In genomic region chr5:4088190-4088589, GRCm38 (mm10) we compare ENCODE assay signal across 31 mouse cellular contexts.
"Had no signal": no experiment of that assay in that cellular context is flagged by ENCODE, and none has a peak within 500 bp of the region (broad histone marks: within the 10 kb centered on the region; RNA-seq: fewer than 3 reads in every experiment).

No protein-coding gene starts in this region.

- H3K4me2 ChIP-seq: limb, embryonic 12.5 days; limb, embryonic 13.5 days; limb, embryonic 15.5 days; liver, embryonic 11.5 days; liver, embryonic 12.5 days; liver, embryonic 13.5 days; liver, embryonic 15.5 days; lung, embryonic 14.5 days; lung, embryonic 15.5 days; midbrain, embryonic 11.5 days; midbrain, embryonic 12.5 days; midbrain, embryonic 13.5 days; midbrain, embryonic 15.5 days had no signal

- H3K9ac ChIP-seq: limb, embryonic 12.5 days; limb, embryonic 13.5 days; limb, embryonic 15.5 days; liver, embryonic 12.5 days; liver, embryonic 13.5 days; liver, embryonic 14.5 days; liver, embryonic 15.5 days; liver, postnatal 0 days; lung, embryonic 14.5 days; lung, embryonic 15.5 days; midbrain, embryonic 12.5 days; midbrain, embryonic 13.5 days; midbrain, embryonic 15.5 days had no signal

- H3K27me3 ChIP-seq: limb, embryonic 12.5 days; limb, embryonic 13.5 days; limb, embryonic 15.5 days; liver, embryonic 12.5 days; liver, embryonic 13.5 days; liver, embryonic 15.5 days; lung, embryonic 15.5 days; megakaryocyte, embryonic 14.5 days; midbrain, embryonic 12.5 days; midbrain, embryonic 13.5 days; midbrain, embryonic 15.5 days had no signal

- H3K4me1 ChIP-seq: limb, embryonic 10.5 days; limb, embryonic 12.5 days; limb, embryonic 13.5 days; limb, embryonic 15.5 days; liver, embryonic 12.5 days; liver, embryonic 13.5 days; liver, embryonic 15.5 days; lung, embryonic 15.5 days; megakaryocyte, embryonic 14.5 days; midbrain, embryonic 10.5 days; midbrain, embryonic 12.5 days; midbrain, embryonic 15.5 days had no signal

- H3K27ac ChIP-seq: limb, embryonic 10.5 days; limb, embryonic 12.5 days; limb, embryonic 13.5 days; limb, embryonic 15.5 days; liver, embryonic 12.5 days; liver, embryonic 13.5 days; liver, embryonic 14.5 days; liver, embryonic 15.5 days; lung, embryonic 15.5 days; macrophage; midbrain, embryonic 10.5 days; midbrain, embryonic 12.5 days; midbrain, embryonic 13.5 days; midbrain, embryonic 15.5 days had no signal

- H3K9me3 ChIP-seq: limb, embryonic 10.5 days; limb, embryonic 12.5 days; limb, embryonic 13.5 days; limb, embryonic 15.5 days; liver, embryonic 12.5 days; liver, embryonic 13.5 days; liver, embryonic 15.5 days; lung, embryonic 15.5 days; megakaryocyte, embryonic 14.5 days; midbrain, embryonic 10.5 days; midbrain, embryonic 12.5 days; midbrain, embryonic 13.5 days; midbrain, embryonic 15.5 days had no signal

- DNase-seq: left cerebral cortex, postnatal 4 days; liver; liver, embryonic 13.5 days; liver, postnatal 0 days; lung, adult 18-20 months; lung, adult 2 months; lung, embryonic 14.5 days; lung, postnatal 10 days; lung, postnatal 14 days; lung, postnatal 36 days; lung, postnatal 4 days; midbrain, embryonic 14.5 days had no signal

- ATAC-seq: liver, embryonic 12.5 days; liver, postnatal 0 days; lung, postnatal 0 days; midbrain, embryonic 13.5 days; midbrain, embryonic 15.5 days; midbrain, embryonic 16.5 days had no signal

- H3K4me3 ChIP-seq: limb, embryonic 10.5 days; limb, embryonic 12.5 days; limb, embryonic 13.5 days; limb, embryonic 15.5 days; liver, embryonic 12.5 days; liver, embryonic 13.5 days; liver, embryonic 15.5 days; lung, embryonic 15.5 days; megakaryocyte, embryonic 14.5 days; midbrain, embryonic 10.5 days; midbrain, embryonic 12.5 days; midbrain, embryonic 13.5 days; midbrain, embryonic 15.5 days; myocyte had no signal
